Mouse (Mus musculus) liver, postnatal 0 days (tissue): ENCODE measurements at regions not wholly inside any gene's neighbourhood (a gene's known extent, or its start where the extent isn't known, plus 50 kb on each side); places are given as distances from the start of the nearest gene placed in this dataset.

Source experiments
- CTCF ChIP-seq: sonication (generic); IDR thresholded peaks from 2 replicates; pipeline ENCODE4 v1.5.1; 2016; ENCODE audit warnings: antibody characterized with exemption, low read depth
- EP300 ChIP-seq: IDR thresholded peaks from 2 replicates; pipeline ENCODE4 v1.6.1; 2016; ENCODE audit warnings: antibody characterized with exemption, low read depth, mild to moderate bottlenecking

DNA sequence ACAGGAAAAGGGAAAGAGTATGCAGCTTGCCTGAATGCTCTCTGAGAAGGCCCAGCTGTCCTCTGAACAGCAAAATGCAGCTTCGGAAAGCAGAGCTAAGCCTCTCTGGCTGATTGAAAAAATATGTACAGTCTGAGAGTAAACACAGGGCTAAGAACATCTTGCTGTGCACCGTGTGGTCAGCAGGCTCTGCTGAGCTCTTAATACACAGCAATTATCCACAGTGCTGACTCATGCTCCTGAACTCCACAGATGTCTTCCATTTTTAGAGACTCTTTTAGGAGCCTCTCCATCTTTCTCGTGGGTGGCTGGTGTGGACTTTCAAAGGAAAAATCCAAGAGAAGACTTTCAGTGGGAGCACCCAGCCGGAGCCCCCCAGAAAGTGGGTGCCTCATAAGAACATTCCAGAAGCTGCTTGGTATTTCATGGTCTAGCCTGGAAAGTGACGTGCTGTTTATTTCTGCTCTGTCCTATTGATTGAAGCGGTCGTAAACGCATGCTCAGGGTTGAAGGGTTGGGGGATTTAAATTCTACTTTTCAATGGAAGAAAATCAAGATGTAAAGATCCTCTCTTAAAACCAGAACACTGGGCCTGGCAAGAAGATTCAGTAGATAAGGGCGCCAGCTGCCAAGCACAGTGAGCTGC lies 209.5 kb downstream of the Mreg start:
- TF ChIP-seq EP300: no peak
- TF ChIP-seq CTCF: no peak
